Mouse (Mus musculus) megakaryocyte progenitor cell, adult 5-6 weeks (primary cell): ENCODE measurements around the gene Rab35. TPM values are rescaled to one million over a fixed set of nuclear protein-coding genes. Genes with fewer than 3 reads are reported as not detected.

ENCODE experiments used
- ATAC-seq: replicated peaks from 2 replicates; pipeline ENCODE4 v1.8.0; 2016; ENCODE audit warnings: mild to moderate bottlenecking, moderate TSS enrichment, inconsistent platforms; ENCODE audit not compliant: poor library complexity
- total RNA-seq, 2 experiments: library from RNA; stranded (forward) in 1 of 2; stranded (reverse) in 1 of 2; fragments of 157-497, 149-512 nt in 1 of 2; fragments of 200-1000 nt in 1 of 2; gene quantifications; 2 replicates each; pipeline versions ENCODE4 v1.2.3 to v1.2.4; 2015 to 2017

Rab35 gene
- total RNA-seq, 2 experiments from 2014 or later, result 22.8 to 25.2 TPM

- ATAC-seq, result no peak
Observed at GRCm38 (mm10) chr5:115648876-115649275, 17.2 kb downstream of the Rab35 start.

- ATAC-seq, result no peak
Observed at GRCm38 (mm10) chr5:115649699-115650098, 18.0 kb downstream of the Rab35 start.

GRCm38 (mm10) chr5:115650885-115651284 is 19.2 kb downstream of the Rab35 start:
- ATAC-seq, result no peak

DNA sequence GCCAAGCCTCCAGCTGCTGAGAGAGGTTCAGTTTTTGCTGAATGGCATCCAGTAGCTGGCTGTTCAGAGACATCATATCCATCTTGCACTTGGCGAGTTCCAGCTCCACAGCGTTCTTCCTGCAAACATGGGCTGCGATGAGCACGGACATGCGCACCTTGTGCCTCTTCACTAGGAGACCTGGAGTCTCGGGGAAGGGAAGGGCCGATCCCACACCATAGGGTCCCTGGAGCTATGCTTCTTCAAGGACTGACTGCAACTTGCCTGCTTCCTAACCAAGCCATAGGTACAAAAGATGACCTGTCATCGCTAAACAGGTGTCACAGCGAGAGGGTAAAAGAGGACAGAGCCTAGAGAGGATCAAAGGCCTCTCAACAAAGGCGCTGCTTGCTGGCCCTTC is 20.1 kb downstream of the Rab35 start:
- ATAC-seq, result no peak

DNA sequence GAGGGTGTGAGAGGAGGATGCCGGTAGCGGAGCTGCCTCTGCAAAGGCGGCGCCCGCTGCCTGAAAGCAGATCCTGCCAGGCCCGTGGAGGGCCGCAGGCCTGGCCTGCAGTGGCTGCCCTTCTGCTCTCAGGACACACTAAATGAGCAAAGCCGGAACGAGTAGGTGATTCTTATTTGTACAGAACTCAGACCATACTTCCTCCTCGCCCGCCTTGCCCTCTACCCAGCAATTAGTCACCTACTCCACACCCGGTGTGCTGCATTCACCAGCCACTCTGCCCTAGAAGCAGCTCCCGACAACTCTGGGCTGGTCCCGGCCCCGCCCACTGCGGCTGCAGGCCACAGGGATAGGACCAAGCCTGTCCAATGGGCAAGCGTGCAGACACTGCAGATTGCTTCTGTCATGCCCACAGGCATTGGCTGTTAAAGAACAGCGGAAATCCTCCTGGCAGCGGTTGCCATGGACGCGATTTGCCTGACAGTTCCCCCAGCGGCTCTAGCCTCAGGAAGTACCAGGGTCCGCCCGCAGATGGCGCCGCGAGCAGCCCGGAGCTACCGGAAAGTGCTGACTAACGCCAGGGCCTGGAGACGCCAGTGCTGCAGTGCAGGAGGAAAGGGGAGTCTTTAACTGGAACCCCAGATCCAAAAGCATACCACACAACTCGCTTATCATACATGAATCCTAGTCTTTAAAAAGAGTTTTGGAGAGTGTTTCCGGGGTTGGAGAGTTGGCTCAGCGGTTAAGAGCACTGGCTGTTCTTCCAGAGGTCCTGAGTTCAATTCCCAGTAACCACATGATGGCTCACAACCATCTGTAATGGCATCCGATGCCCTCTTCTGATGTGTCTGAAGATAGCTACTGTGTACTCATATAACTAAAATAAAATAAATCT is 21.2 kb downstream of the Rab35 start:
- peak; percentile 96 for ATAC-seq

DNA sequence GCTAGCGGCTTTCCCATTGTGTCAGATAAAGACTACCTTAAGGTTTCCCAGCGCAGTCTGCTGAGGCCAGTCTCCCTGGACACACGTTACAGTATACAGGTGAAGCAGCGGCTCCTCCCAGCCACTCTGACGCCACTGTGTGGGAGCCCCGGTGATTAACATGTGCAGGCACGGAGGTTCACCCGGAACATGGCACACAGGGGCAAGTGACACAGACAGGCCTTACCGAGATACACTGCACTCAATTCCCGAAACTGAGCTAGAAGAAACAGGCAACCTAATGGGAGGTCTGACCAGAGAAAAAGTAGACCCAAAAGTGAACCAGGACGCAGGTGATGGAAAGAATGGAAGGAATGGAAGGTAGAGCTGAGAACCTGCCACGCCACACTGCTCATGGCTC is 22.1 kb downstream of the Rab35 start:
- no peak for ATAC-seq

- no peak for ATAC-seq
Observed at GRCm38 (mm10) chr5:115656677-115657076, 25.0 kb downstream of the Rab35 start.

GRCm38 (mm10) chr5:115657234-115657633 is 25.5 kb downstream of the Rab35 start:
- no peak for ATAC-seq

DNA sequence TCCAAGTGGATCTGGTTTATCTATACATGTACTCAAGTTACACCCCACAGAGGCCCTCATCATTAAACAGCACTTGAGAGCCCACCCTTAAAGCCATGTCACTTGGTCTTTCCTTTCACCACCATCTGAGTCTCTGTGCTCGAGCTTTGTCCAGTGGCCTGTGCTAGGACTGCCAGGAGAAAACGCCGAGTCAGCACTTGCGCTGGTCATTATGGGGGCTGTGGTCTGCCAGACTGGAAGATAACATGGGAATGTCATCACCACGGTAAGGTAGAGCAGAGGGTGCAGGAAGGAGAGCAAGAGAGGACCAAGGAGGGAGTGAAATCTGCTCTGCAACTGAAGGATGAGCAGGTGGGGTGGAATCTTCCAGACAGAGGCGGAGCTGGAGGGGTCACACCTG is 26.6 kb downstream of the Rab35 start:
- no peak for ATAC-seq

- ATAC-seq, result no peak
Observed at GRCm38 (mm10) chr5:115662658-115663057, 30.9 kb downstream of the Rab35 start.

GRCm38 (mm10) chr5:115666366-115667065 is 34.8 kb downstream of the Rab35 start:
- no peak for ATAC-seq

GRCm38 (mm10) chr5:115667210-115667609 is 35.5 kb downstream of the Rab35 start:
- ATAC-seq, result no peak

DNA sequence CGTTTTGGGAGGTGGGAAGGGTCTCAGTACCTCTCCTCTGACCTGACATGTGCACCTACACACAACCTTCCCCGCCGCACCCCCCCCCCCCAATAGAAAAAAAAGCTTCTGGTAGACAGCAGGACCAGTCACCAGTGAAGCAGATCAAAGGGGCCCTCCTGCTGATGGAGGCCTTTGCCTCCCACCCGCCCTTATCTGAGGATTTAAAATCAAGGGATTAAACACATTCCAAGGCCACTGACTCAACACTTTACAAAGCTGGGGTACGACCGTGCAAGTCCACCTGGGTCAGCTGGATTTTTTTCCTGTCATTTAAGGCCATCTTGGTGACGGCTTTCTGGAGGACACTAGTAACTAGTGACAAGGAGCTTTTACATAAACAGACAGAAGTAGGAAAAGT is 36.2 kb downstream of the Rab35 start:
- ATAC-seq, result no peak

DNA sequence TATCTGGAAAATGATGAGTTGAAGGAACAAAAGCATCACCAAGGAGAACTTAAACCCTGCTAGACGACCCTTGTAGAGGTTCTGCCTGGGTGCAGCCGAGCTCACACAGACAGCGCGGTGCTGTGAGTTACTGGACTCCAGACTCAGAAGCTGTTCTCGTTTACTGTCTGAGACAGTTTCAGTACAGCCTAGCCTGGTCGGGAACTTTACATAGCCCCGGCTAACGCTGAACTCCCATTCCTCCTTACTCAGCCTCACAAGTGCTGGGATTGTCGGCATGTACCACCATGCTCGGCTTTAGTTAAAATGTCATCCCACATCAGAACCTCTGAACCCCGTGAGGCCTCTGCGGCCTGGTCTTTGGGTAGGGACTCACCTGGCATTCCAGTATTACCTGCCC is 37.3 kb downstream of the Rab35 start:
- no peak for ATAC-seq

GRCm38 (mm10) chr5:115669974-115670373 is 38.3 kb downstream of the Rab35 start:
- no peak for ATAC-seq

DNA sequence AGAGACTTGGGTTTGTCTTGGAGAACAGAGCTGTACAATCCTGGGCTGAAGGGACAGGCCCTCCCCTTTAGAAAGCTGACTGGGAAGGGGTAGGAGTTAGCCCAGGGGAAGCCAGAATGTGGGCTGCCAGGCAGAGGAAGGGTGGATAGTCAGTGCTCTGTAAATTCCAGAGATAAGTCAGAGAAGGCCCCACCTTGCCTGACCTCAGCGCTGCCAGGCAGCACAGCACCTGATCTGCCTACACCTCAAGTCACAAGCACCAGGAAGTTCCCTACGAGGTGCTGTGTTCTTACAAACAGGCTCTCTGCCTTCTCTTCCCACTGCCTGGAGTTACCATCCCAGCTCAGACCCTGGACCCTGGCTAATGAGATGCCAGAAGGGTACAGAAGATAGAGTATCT is 38.7 kb downstream of the Rab35 start:
- ATAC-seq, result no peak

GRCm38 (mm10) chr5:115671846-115672245 is 40.1 kb downstream of the Rab35 start:
- ATAC-seq, result no peak

GRCm38 (mm10) chr5:115685126-115685525 is 53.4 kb downstream of the Rab35 start:
- no peak for ATAC-seq

- ATAC-seq, result no peak
Observed at GRCm38 (mm10) chr5:115686716-115687115, 55.0 kb downstream of the Rab35 start.

GRCm38 (mm10) chr5:115693271-115693670 is 61.6 kb downstream of the Rab35 start:
- ATAC-seq, result no peak

GRCm38 (mm10) chr5:115695191-115695770 is 63.6 kb downstream of the Rab35 start:
- ATAC-seq, result 0 out of 2 replicates have a peak, but pooled peaks have one; percentile 17

DNA sequence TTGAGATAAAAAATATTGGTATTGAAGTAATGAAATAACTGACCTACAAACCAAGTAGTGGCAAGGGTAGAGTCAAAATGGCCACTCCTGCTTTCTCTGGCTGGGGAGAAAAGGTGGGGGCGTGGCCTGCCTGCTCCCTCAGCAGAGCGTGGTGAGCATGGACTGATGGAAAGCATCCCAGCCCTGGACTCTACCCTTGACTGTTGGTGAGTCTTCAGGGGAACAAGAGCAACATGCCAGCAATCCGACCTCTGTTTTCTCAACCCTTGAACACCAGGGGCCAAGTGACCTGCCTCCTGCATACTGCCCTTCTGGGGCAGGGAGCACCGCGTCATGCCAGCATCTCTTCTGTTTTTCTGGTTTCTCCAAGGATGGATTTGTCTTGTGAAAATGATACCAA is 65.1 kb downstream of the Rab35 start:
- no peak for ATAC-seq
